Mouse (Mus musculus): ENCODE data around the gene Gata5. TPM values are rescaled to one million over a fixed set of nuclear protein-coding genes. Genes with fewer than 3 reads are reported as not detected.

Gene Gata5
- total and polyA plus RNA-seq, 3 experiments: not detected

DNA sequence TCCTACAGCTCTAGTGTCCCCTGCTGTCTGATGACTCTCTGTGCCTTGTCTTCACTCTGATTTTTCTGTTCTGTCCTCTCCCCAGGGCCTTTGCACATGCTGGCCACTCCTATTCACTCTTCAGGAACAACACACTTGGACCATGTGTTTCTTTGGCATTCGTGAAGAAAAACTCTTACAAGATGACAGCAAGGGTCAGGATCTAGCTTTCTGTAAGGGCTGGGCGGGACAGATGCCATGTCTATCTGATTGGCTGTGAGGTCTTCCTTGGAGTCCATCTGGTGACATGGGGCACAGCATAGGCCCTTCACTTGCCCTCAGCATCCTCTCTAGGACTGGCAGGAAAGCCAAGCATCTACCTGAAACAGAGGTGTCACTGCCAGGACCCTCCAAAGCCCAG lies 28.5 kb downstream of the Gata5 start:
- Histone ChIP-seq H3K9me3 (replicated peaks; ENCODE audit: low read length) (no peaks in the 10 kb centered on the region), H3K4me2 (ENCODE audit: insufficient read depth, low read depth, poor library complexity, severe bottlenecking) (no peak overlapping the region), H3K27me3 (replicated peaks) (peaks cover 16% of the 10 kb centered on the region), H3K4me1 (ENCODE audit: control insufficient read depth in 1 of 2, insufficient read depth in 2 of 2) (peaks cover 8 to 41% of the 10 kb centered on the region in 2 experiments), H3K36me3 (replicated peaks in 1 of 2; ENCODE audit: control insufficient read depth in 1 of 2, insufficient read depth in 1 of 2, low read length in 1 of 2) (no peaks in the 10 kb centered on the region), H3K9ac (ENCODE audit: insufficient read depth, low read depth) (no peak overlapping the region), H3K4me3 (replicated peaks in 1 of 3; ENCODE audit: low read depth in 2 of 3, low read length in 2 of 3, poor library complexity in 1 of 3) (no peak overlapping the region), H3K27ac (ENCODE audit: insufficient read depth, low read depth) (no peak overlapping the region), H3K79me2 (replicated peaks; ENCODE audit: control insufficient read depth, extremely low read depth, insufficient read depth, poor library complexity, severe bottlenecking) (no peaks in the 10 kb centered on the region)
- TF ChIP-seq SIN3A (IDR thresholded peaks at IDR 0.05; ENCODE audit: low read length): no peak
- no peak for TF ChIP-seq TCF12 (IDR thresholded peaks at IDR 0.05; ENCODE audit: low read depth, low read length)
- no peak for TF ChIP-seq MAX (IDR thresholded peaks at IDR 0.05; ENCODE audit: low read length)
- TF ChIP-seq ZMIZ1 (IDR thresholded peaks at IDR 0.05; ENCODE audit: low read depth, low read length): no peak
- TF ChIP-seq PAX5 (IDR thresholded peaks at IDR 0.05; ENCODE audit: low read length): no peak
- no peak for DNase-seq (ENCODE audit: extremely low read depth)
- in situ Hi-C loops (cut with MboI; ENCODE audit: low pct_ligation_motif_present, low pct_unique_long_range_greater_than_20kb, low sequenced_read_pairs): no loop called here
- dilution Hi-C loops (cut with MboI; ENCODE audit: extremely low pct_ligation_motif_present, extremely low pct_unique_long_range_greater_than_20kb, low sequenced_read_pairs): no loop called here

DNA sequence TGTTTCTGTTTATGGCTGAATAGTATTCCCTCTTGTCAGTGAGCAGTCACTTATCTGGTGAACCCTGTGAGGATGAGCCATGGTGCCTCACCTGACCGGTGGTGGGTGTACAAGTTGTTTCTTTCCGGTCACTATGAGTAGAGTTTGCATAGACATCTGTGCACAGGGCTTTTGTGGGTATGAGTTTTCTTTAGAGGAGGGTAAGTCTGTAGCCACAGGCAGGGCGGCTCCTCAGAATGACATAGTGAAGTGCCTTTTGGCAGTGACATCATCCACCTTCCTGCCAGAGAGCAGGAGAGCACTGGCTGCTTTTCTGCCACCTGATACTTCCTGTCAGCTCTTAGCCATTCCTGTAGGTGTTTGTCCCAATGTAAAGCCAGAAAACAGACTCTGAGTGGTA lies 29.0 kb downstream of the Gata5 start:
- H3K36me3 ChIP-seq (replicated peaks in 1 of 2; ENCODE audit: control insufficient read depth in 1 of 2, insufficient read depth in 1 of 2, low read length in 1 of 2): no peaks in the 10 kb centered on the region
- H3K27me3 ChIP-seq (replicated peaks): peaks cover 11% of the 10 kb centered on the region
- H3K79me2 ChIP-seq (replicated peaks; ENCODE audit: control insufficient read depth, extremely low read depth, insufficient read depth, poor library complexity, severe bottlenecking): no peaks in the 10 kb centered on the region
- no peaks in the 10 kb centered on the region for H3K9me3 ChIP-seq (replicated peaks; ENCODE audit: low read length)
- TF ChIP-seq IRF4 (IDR thresholded peaks at IDR 0.05; ENCODE audit: low read depth, low read length) (no peak), ELF1 (IDR thresholded peaks at IDR 0.05; ENCODE audit: low read depth, low read length) (no peak), GABPA (IDR thresholded peaks at IDR 0.05; ENCODE audit: insufficient replicate concordance, low read depth, low read length) (no peak), MAFK (IDR thresholded peaks at IDR 0.05; ENCODE audit: insufficient replicate concordance, low read length) (no peak), MEF2A (IDR thresholded peaks at IDR 0.05; ENCODE audit: borderline replicate concordance, low read depth, low read length) (peak; percentile 79; the same call in 1 of the 2 replicates), USF2 (conservative IDR thresholded peaks at IDR 0.05; ENCODE audit: low read depth, low read length) (no peak), RAD21 (IDR thresholded peaks at IDR 0.05; ENCODE audit: low read depth, low read length) (no peak), CTCF (conservative IDR thresholded peaks at IDR 0.05 in 1 of 2, IDR thresholded peaks at IDR 0.05 in 1 of 2; ENCODE audit: low read depth in 2 of 2, low read length in 2 of 2) (no peak), UBTF (IDR thresholded peaks at IDR 0.05; ENCODE audit: low read depth, low read length) (no peak), HCFC1 (IDR thresholded peaks at IDR 0.05; ENCODE audit: low read depth, low read length) (no peak), MAZ (IDR thresholded peaks at IDR 0.05; ENCODE audit: low read depth, low read length) (no peak), BHLHE40 (IDR thresholded peaks at IDR 0.05; ENCODE audit: low read depth, low read length) (peak; percentile 69), TBP (conservative IDR thresholded peaks at IDR 0.05; ENCODE audit: low read depth, low read length) (no peak), ETS1 (conservative IDR thresholded peaks at IDR 0.05; ENCODE audit: low read depth, low read length) (peak; percentile 33; the same call in 1 of the 2 replicates), PAX5 (IDR thresholded peaks at IDR 0.05; ENCODE audit: low read length) (no peak), MYC (IDR thresholded peaks at IDR 0.05; ENCODE audit: low read depth, low read length) (no peak)
- DNase-seq (ENCODE audit: extremely low read depth): peak; percentile 43
- H3K4me2 ChIP-seq (ENCODE audit: insufficient read depth, low read depth, poor library complexity, severe bottlenecking): no peak overlapping the region
- H3K27ac ChIP-seq (ENCODE audit: insufficient read depth, low read depth): no peak overlapping the region
- peaks cover 9 to 46% of the 10 kb centered on the region in 2 experiments for H3K4me1 ChIP-seq (ENCODE audit: control insufficient read depth in 1 of 2, insufficient read depth in 2 of 2)
- in situ Hi-C loops (cut with MboI; ENCODE audit: low pct_ligation_motif_present, low pct_unique_long_range_greater_than_20kb, low sequenced_read_pairs) (no loop called here), dilution Hi-C loops (cut with MboI; ENCODE audit: extremely low pct_ligation_motif_present, extremely low pct_unique_long_range_greater_than_20kb, low sequenced_read_pairs) (no loop called here)
- no peak overlapping the region for H3K9ac ChIP-seq (ENCODE audit: insufficient read depth, low read depth)
- no peak overlapping the region for H3K4me3 ChIP-seq (replicated peaks in 1 of 3; ENCODE audit: low read depth in 2 of 3, low read length in 2 of 3, poor library complexity in 1 of 3)
